In the genomic region with DNA sequence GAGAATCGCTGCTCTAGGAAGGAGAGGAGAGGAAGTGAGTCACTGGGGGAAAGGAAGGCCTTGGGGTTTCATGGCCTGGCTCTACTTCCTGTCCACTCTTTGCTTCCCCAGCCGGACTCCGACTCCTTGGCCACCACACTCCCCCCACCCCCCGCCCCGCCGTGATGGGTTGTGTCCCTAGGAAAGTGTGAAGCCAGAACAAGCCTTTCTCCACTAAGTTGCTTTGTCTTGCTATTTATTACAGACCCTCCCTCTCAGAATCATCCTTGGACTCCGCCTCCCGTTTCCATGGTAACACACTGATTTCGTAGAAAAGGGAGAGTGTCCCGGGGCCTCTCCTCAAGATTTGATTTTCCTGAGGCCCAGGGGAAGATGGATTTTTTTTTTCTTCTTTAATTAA, we compare ENCODE assay signal across 10 mouse cellular contexts. TPM values are rescaled to one million over a fixed set of nuclear protein-coding genes. Genes with fewer than 3 reads are reported as not detected.
DNase-seq lines count a peak whose midpoint lies in the region; ATAC-seq and TF ChIP-seq lines count a peak whose summit lies in the region.
"Had no signal": no experiment of that assay in that cellular context is flagged by ENCODE, and none has a peak within 500 bp of the region (broad histone marks: within the 10 kb centered on the region; RNA-seq: fewer than 3 reads in every experiment).

No protein-coding gene starts in this region.

- no peak for TF ChIP-seq EP300 in stomach, postnatal 0 days (optimal IDR thresholded peaks at IDR 0.05)

- H3K27me3 ChIP-seq in stomach, embryonic 15.5 days (replicated peaks), result no peaks in the 10 kb centered on the region
- H3K27me3 ChIP-seq in stomach, postnatal 0 days (ENCODE audit: control insufficient read depth, insufficient read depth, low read length), result no peaks in the 10 kb centered on the region
- H3K27me3 ChIP-seq in forebrain, embryonic 13.5 days, result no peaks in the 10 kb centered on the region
- peaks cover 7% of the 10 kb centered on the region for H3K27me3 ChIP-seq in limb, embryonic 10.5 days (ENCODE audit: low read depth, poor library complexity, severe bottlenecking)

- no peaks in the 10 kb centered on the region for H3K9me3 ChIP-seq in stomach, embryonic 15.5 days
- no peaks in the 10 kb centered on the region for H3K9me3 ChIP-seq in stomach, postnatal 0 days (ENCODE audit: control insufficient read depth, low read length)
- no peaks in the 10 kb centered on the region for H3K9me3 ChIP-seq in forebrain, embryonic 13.5 days (replicated peaks)
- no peaks in the 10 kb centered on the region for H3K9me3 ChIP-seq in limb, embryonic 10.5 days (replicated peaks)

- no peak for TF ChIP-seq CTCF in stomach, postnatal 0 days (IDR thresholded peaks at IDR 0.05; ENCODE audit: low read depth)

- H3K9ac ChIP-seq in stomach, embryonic 15.5 days, result no peak overlapping the region
- no peak overlapping the region for H3K9ac ChIP-seq in stomach, postnatal 0 days (ENCODE audit: low read length)
- H3K9ac ChIP-seq in forebrain, embryonic 13.5 days, result no peak overlapping the region
- H3K9ac ChIP-seq: liver, embryonic 14.5 days had no signal

- H3K27ac ChIP-seq in stomach, embryonic 15.5 days, result 0 out of 2 replicates have a peak overlapping the region, but pooled peaks have one; percentile 23
- H3K27ac ChIP-seq in stomach, postnatal 0 days (replicated peaks), result no peak overlapping the region
- no peak overlapping the region; the same call in 1 of the 2 replicates for H3K27ac ChIP-seq in forebrain, embryonic 13.5 days
- peak overlapping the region; percentile 75; the same call in 1 of the 2 replicates for H3K27ac ChIP-seq in limb, embryonic 10.5 days
- H3K27ac ChIP-seq: liver, embryonic 14.5 days had no signal

- no peak for ATAC-seq in stomach, embryonic 15.5 days (ENCODE audit: insufficient read depth, low FRiP score, low read depth)
- ATAC-seq in stomach, postnatal 0 days (ENCODE audit: low FRiP score, low TSS enrichment), result no peak
- ATAC-seq in forebrain, embryonic 13.5 days, result no peak
- ATAC-seq: activated CD4-positive, CD25-positive, alpha-beta regulatory T cell, adult 4 months had no signal

- WGBS in stomach, embryonic 15.5 days, result 22% methylated on average over 10 of the region's 10 CpGs
- 48% methylated on average over 10 of the region's 10 CpGs for WGBS in stomach, postnatal 0 days
- WGBS in forebrain, embryonic 13.5 days, result 13% methylated on average over 10 of the region's 10 CpGs
- WGBS in limb, embryonic 10.5 days, result 18% methylated on average over 10 of the region's 10 CpGs

- no peak overlapping the region for H3K4me3 ChIP-seq in stomach, embryonic 15.5 days (replicated peaks)
- no peak overlapping the region for H3K4me3 ChIP-seq in stomach, postnatal 0 days (ENCODE audit: low read depth, low read length)
- H3K4me3 ChIP-seq in forebrain, embryonic 13.5 days, result no peak overlapping the region
- no peak overlapping the region for H3K4me3 ChIP-seq in limb, embryonic 10.5 days

- no peak overlapping the region; the same call in 1 of the 2 replicates for H3K4me2 ChIP-seq in stomach, embryonic 15.5 days
- no peak overlapping the region for H3K4me2 ChIP-seq in stomach, postnatal 0 days (replicated peaks; ENCODE audit: low read depth)
- H3K4me2 ChIP-seq in forebrain, embryonic 13.5 days, result peak overlapping the region; percentile 56

- H3K36me3 ChIP-seq in stomach, embryonic 15.5 days, result no peaks in the 10 kb centered on the region
- no peaks in the 10 kb centered on the region for H3K36me3 ChIP-seq in stomach, postnatal 0 days (ENCODE audit: control insufficient read depth, insufficient read depth, low read length)
- no peaks in the 10 kb centered on the region for H3K36me3 ChIP-seq in forebrain, embryonic 13.5 days (ENCODE audit: poor library complexity, severe bottlenecking)
- no peaks in the 10 kb centered on the region for H3K36me3 ChIP-seq in limb, embryonic 10.5 days

- DNase-seq in stomach, postnatal 0 days (ENCODE audit: low spot score), result no peak
- DNase-seq in limb, embryonic 10.5 days (ENCODE audit: low spot score), result peak; percentile 52
- peak; percentile 38 for DNase-seq in yolk sac, embryonic 10.5 days (ENCODE audit: low spot score)
- DNase-seq in urinary bladder, postnatal 10 days (ENCODE audit: low spot score), result no peak
- no peak for DNase-seq in urinary bladder, postnatal 25 days (ENCODE audit: low spot score)
- DNase-seq in left cerebral cortex, adult 8-10 months (ENCODE audit: low spot score in 2 of 2), result no peak

- H3K4me1 ChIP-seq in stomach, embryonic 15.5 days, result peaks cover 23% of the 10 kb centered on the region
- H3K4me1 ChIP-seq in stomach, postnatal 0 days (replicated peaks; ENCODE audit: control insufficient read depth, insufficient read depth), result no peaks in the 10 kb centered on the region
- H3K4me1 ChIP-seq in forebrain, embryonic 13.5 days, result peaks cover 20% of the 10 kb centered on the region
- H3K4me1 ChIP-seq in limb, embryonic 10.5 days, result peaks cover 31% of the 10 kb centered on the region

RNA-seq across cellular contexts. Expression of gene Tmem211, which starts 1.4 kb away (rescaled TPM):
- polyA plus RNA-seq in stomach, embryonic 15.5 days (2015; fragmentation: Nextera tagmentation; extraction: Ambion mirVana), result 0.48 and 0.57 TPM in 2 replicates
- 0.46 and 0.59 TPM in 2 replicates for polyA plus RNA-seq in stomach, postnatal 0 days (2015; fragmentation: Nextera tagmentation; extraction: Ambion mirVana)
- polyA plus RNA-seq in forebrain, embryonic 13.5 days (2015; fragmentation: Nextera tagmentation; extraction: Ambion mirVana), result not detected in 2 replicates
- not detected in 2 replicates for polyA plus RNA-seq in limb, embryonic 10.5 days (2016; fragmentation: Nextera tagmentation; extraction: Ambion mirVana)
- not detected for total RNA-seq in left cerebral cortex, adult 8-10 months (2022)
- polyA plus RNA-seq: activated CD4-positive, CD25-positive, alpha-beta regulatory T cell, adult 4 months; liver, embryonic 14.5 days had no signal

RNA-seq across cellular contexts. Expression of gene 2900026A02Rik, which starts 4.2 kb away (rescaled TPM):
- 12.6 and 15.2 TPM in 2 replicates for polyA plus RNA-seq in stomach, embryonic 15.5 days (2015; fragmentation: Nextera tagmentation; extraction: Ambion mirVana)
- polyA plus RNA-seq in stomach, postnatal 0 days (2015; fragmentation: Nextera tagmentation; extraction: Ambion mirVana), result 5.3 and 6.2 TPM in 2 replicates
- polyA plus RNA-seq in forebrain, embryonic 13.5 days (2015; fragmentation: Nextera tagmentation; extraction: Ambion mirVana), result 4.3 and 5.1 TPM in 2 replicates
- polyA plus RNA-seq in limb, embryonic 10.5 days (2016; fragmentation: Nextera tagmentation; extraction: Ambion mirVana), result 2.5 and 2.9 TPM in 2 replicates
- total RNA-seq in left cerebral cortex, adult 8-10 months (2022), result 10 to 100 TPM; 33.9 to 38.7 (median 35.5) TPM

Comparison
In these comparisons a context has a peak if more than half of its experiments do, and no peak if none do; other contexts are left out.
1. H3K27ac ChIP-seq: peak in stomach, embryonic 15.5 days (single experiment) and limb, embryonic 10.5 days (single experiment); none in stomach, postnatal 0 days (single experiment) and forebrain, embryonic 13.5 days (single experiment).
2. DNase-seq: peak in limb, embryonic 10.5 days (single experiment) and yolk sac, embryonic 10.5 days (single experiment); none in stomach, postnatal 0 days (single experiment), urinary bladder, postnatal 10 days (single experiment), urinary bladder, postnatal 25 days (single experiment) and left cerebral cortex, adult 8-10 months (0 of 2).